Mouse (Mus musculus) hindbrain, embryonic 10.5 days (tissue): ENCODE results near the gene Ppp4r2. TPM values are rescaled to one million over a fixed set of nuclear protein-coding genes. Genes with fewer than 3 reads are reported as not detected.

Experiments used
- DNase-seq: peaks from one replicate; pipeline ENCODE4 v3.0.0-alpha.2; 2017; ENCODE audit warnings: low spot score
- H3K27ac ChIP-seq: fragments of 300-500 bp; sonication (generic); 2 replicates; pipeline ENCODE4 v1.5.1; 2016; ENCODE audit warnings: mild to moderate bottlenecking, moderate library complexity
- H3K27me3 ChIP-seq: fragments of 300-500 bp; sonication (generic); 2 replicates; pipeline ENCODE4 v1.6.1; 2016; ENCODE audit warnings: mild to moderate bottlenecking; ENCODE audit not compliant: poor library complexity, insufficient read depth, severe bottlenecking
- H3K36me3 ChIP-seq: fragments of 300-500 bp; sonication (generic); 2 replicates; pipeline ENCODE4 v1.6.1; 2016; ENCODE audit warnings: mild to moderate bottlenecking, moderate library complexity
- H3K4me1 ChIP-seq: fragments of 300-500 bp; sonication (generic); replicated peaks from 2 replicates; pipeline ENCODE4 v1.6.1; 2016; ENCODE audit warnings: mild to moderate bottlenecking
- H3K4me3 ChIP-seq: fragments of 300-500 bp; sonication (generic); 2 replicates; pipeline ENCODE4 v1.5.1; 2016; ENCODE audit warnings: mild to moderate bottlenecking, moderate library complexity
- H3K9me3 ChIP-seq: fragments of 300-500 bp; sonication (generic); 2 replicates; pipeline ENCODE4 v1.6.1; 2016; ENCODE audit warnings: mild to moderate bottlenecking, moderate library complexity
- WGBS: fragments of 180-500 bp; shearing (Covaris S2); methylation state at CpG from one replicate; pipeline ENCODE4 v1.1.7; 2016; 5-methylcytosine and 5-hydroxymethylcytosine counted together
- polyA plus RNA-seq: library from polyadenylated mRNA; unstranded; fragments of >200 nt; fragmentation: Nextera tagmentation; extraction: Ambion mirVana; gene quantifications from 2 replicates; pipeline ENCODE4 v1.2.1, GENCODE M21; 2016

Gene Ppp4r2
- polyA plus RNA-seq, 1 experiment from 2014 or later: 17.3 TPM

GRCm38 (mm10) chr6:100876624-100877017 is 43.2 kb downstream of the Ppp4r2 start:
- Histone ChIP-seq H3K4me3 (no peak overlapping the region), H3K27me3 (peaks cover 21% of the 10 kb centered on the region), H3K36me3 (no peaks in the 10 kb centered on the region), H3K4me1 (no peaks in the 10 kb centered on the region), H3K27ac (no peak overlapping the region), H3K9me3 (peaks cover 5% of the 10 kb centered on the region; the same call in 1 of the 2 replicates)
- DNase-seq: no peak
- 85% methylated on average over 12 of the region's 12 CpGs for WGBS

GRCm38 (mm10) chr6:100878546-100878945 is 45.1 kb downstream of the Ppp4r2 start:
- 87% methylated on average over 13 of the region's 13 CpGs for WGBS
- no peak overlapping the region for H3K4me3 ChIP-seq
- H3K4me1 ChIP-seq: 0 out of 2 replicates have a peak, but pooled peaks cover 3% of the 10 kb centered on the region
- H3K36me3 ChIP-seq: no peaks in the 10 kb centered on the region
- no peak overlapping the region for H3K27ac ChIP-seq
- peaks cover 5% of the 10 kb centered on the region; the same call in 1 of the 2 replicates for H3K9me3 ChIP-seq
- no peak for DNase-seq
- H3K27me3 ChIP-seq: peaks cover 23% of the 10 kb centered on the region

- H3K4me1 ChIP-seq: 0 out of 2 replicates have a peak, but pooled peaks cover 3% of the 10 kb centered on the region
- peaks cover 5% of the 10 kb centered on the region; the same call in 1 of the 2 replicates for H3K9me3 ChIP-seq
- H3K36me3 ChIP-seq: no peaks in the 10 kb centered on the region
- no peak overlapping the region for H3K4me3 ChIP-seq
- WGBS: 50% methylated on average over 10 of the region's 10 CpGs
- H3K27ac ChIP-seq: no peak overlapping the region
- peaks cover 23% of the 10 kb centered on the region for H3K27me3 ChIP-seq
- no peak for DNase-seq
Measured at GRCm38 (mm10) chr6:100879607-100880006, 46.2 kb downstream of the Ppp4r2 start.

- DNase-seq: no peak
- peaks cover 5% of the 10 kb centered on the region; the same call in 1 of the 2 replicates for H3K9me3 ChIP-seq
- H3K36me3 ChIP-seq: no peaks in the 10 kb centered on the region
- peaks cover 23% of the 10 kb centered on the region for H3K27me3 ChIP-seq
- 0 out of 2 replicates have a peak, but pooled peaks cover 3% of the 10 kb centered on the region for H3K4me1 ChIP-seq
- H3K27ac ChIP-seq: no peak overlapping the region
- 89% methylated on average over 9 of the region's 9 CpGs for WGBS
- no peak overlapping the region for H3K4me3 ChIP-seq
Measured at GRCm38 (mm10) chr6:100881657-100882056, 48.2 kb downstream of the Ppp4r2 start.

GRCm38 (mm10) chr6:100882381-100883213 is 49.2 kb downstream of the Ppp4r2 start:
- Histone ChIP-seq H3K36me3 (no peaks in the 10 kb centered on the region), H3K4me1 (0 out of 2 replicates have a peak, but pooled peaks cover 3% of the 10 kb centered on the region), H3K27me3 (peaks cover 23% of the 10 kb centered on the region), H3K4me3 (0 out of 2 replicates have a peak overlapping the region, but pooled peaks have one; percentile 18), H3K9me3 (peaks cover 1% of the 10 kb centered on the region; the same call in 1 of the 2 replicates), H3K27ac (no peak overlapping the region)
- 24% methylated on average over 15 of the region's 15 CpGs for WGBS
- DNase-seq: peak; percentile 84

GRCm38 (mm10) chr6:100883233-100883632 is 49.8 kb downstream of the Ppp4r2 start:
- no peak overlapping the region for H3K4me3 ChIP-seq

GRCm38 (mm10) chr6:100884594-100885225 is 51.3 kb downstream of the Ppp4r2 start:
- WGBS: 93% methylated on average over 12 of the region's 12 CpGs
- H3K4me3 ChIP-seq: no peak overlapping the region
- 0 out of 2 replicates have a peak, but pooled peaks cover 3% of the 10 kb centered on the region for H3K4me1 ChIP-seq
- no peaks in the 10 kb centered on the region for H3K9me3 ChIP-seq
- H3K36me3 ChIP-seq: no peaks in the 10 kb centered on the region
- no peak overlapping the region for H3K27ac ChIP-seq
- no peak for DNase-seq
- H3K27me3 ChIP-seq: peaks cover 12% of the 10 kb centered on the region

More at GRCm38 (mm10) chr6:100883233-100883632, 49.8 kb downstream of the Ppp4r2 start:
- Histone ChIP-seq H3K36me3 (no peaks in the 10 kb centered on the region), H3K4me1 (0 out of 2 replicates have a peak, but pooled peaks cover 3% of the 10 kb centered on the region), H3K27me3 (peaks cover 23% of the 10 kb centered on the region), H3K9me3 (no peaks in the 10 kb centered on the region), H3K27ac (no peak overlapping the region)
- 45% methylated on average over 13 of the region's 13 CpGs for WGBS
- peak; percentile 40 for DNase-seq

GRCm38 (mm10) chr6:100885376-100885775 is 52.0 kb downstream of the Ppp4r2 start:
- H3K4me1 ChIP-seq: 0 out of 2 replicates have a peak, but pooled peaks cover 3% of the 10 kb centered on the region
- WGBS: 65% methylated on average over 7 of the region's 7 CpGs
- no peak overlapping the region for H3K4me3 ChIP-seq
- DNase-seq: no peak
- H3K27ac ChIP-seq: no peak overlapping the region
- H3K27me3 ChIP-seq: peaks cover 12% of the 10 kb centered on the region
- H3K9me3 ChIP-seq: no peaks in the 10 kb centered on the region
- H3K36me3 ChIP-seq: no peaks in the 10 kb centered on the region

- Histone ChIP-seq H3K4me3 (no peak overlapping the region), H3K27me3 (no peaks in the 10 kb centered on the region; the same call in 1 of the 2 replicates), H3K9me3 (no peaks in the 10 kb centered on the region), H3K4me1 (0 out of 2 replicates have a peak, but pooled peaks cover 3% of the 10 kb centered on the region), H3K36me3 (no peaks in the 10 kb centered on the region), H3K27ac (no peak overlapping the region)
- WGBS: 82% methylated on average over 9 of the region's 9 CpGs
- DNase-seq: no peak
Measured at GRCm38 (mm10) chr6:100887012-100887411, 53.6 kb downstream of the Ppp4r2 start.

GRCm38 (mm10) chr6:100889340-100889739 is 55.9 kb downstream of the Ppp4r2 start:
- Histone ChIP-seq H3K4me3 (no peak overlapping the region), H3K36me3 (no peaks in the 10 kb centered on the region), H3K9me3 (no peaks in the 10 kb centered on the region), H3K27me3 (no peaks in the 10 kb centered on the region; the same call in 1 of the 2 replicates), H3K4me1 (no peaks in the 10 kb centered on the region), H3K27ac (no peak overlapping the region)
- WGBS: 80% methylated on average over 6 of the region's 6 CpGs
- DNase-seq: no peak

- Histone ChIP-seq H3K27ac (no peak overlapping the region), H3K4me3 (no peak overlapping the region), H3K4me1 (peaks cover 3% of the 10 kb centered on the region; the same call in 1 of the 2 replicates), H3K36me3 (no peaks in the 10 kb centered on the region), H3K9me3 (no peaks in the 10 kb centered on the region), H3K27me3 (no peaks in the 10 kb centered on the region)
- no peak for DNase-seq
- 83% methylated on average over 4 of the region's 4 CpGs for WGBS
Measured at GRCm38 (mm10) chr6:100892489-100892888, 59.1 kb downstream of the Ppp4r2 start.

- no peak for DNase-seq
- Histone ChIP-seq H3K4me3 (no peak overlapping the region), H3K27me3 (no peaks in the 10 kb centered on the region), H3K9me3 (no peaks in the 10 kb centered on the region), H3K4me1 (peaks cover 3% of the 10 kb centered on the region; the same call in 1 of the 2 replicates), H3K27ac (no peak overlapping the region), H3K36me3 (no peaks in the 10 kb centered on the region)
- WGBS: 88% methylated on average over 5 of the region's 5 CpGs
Measured at GRCm38 (mm10) chr6:100893073-100893472, 59.7 kb downstream of the Ppp4r2 start.
